Mouse (Mus musculus): ENCODE measurements at regions not wholly inside any gene's neighbourhood (a gene's known extent, or its start where the extent isn't known, plus 50 kb on each side); places are given as distances from the start of the nearest gene placed in this dataset.

DNA sequence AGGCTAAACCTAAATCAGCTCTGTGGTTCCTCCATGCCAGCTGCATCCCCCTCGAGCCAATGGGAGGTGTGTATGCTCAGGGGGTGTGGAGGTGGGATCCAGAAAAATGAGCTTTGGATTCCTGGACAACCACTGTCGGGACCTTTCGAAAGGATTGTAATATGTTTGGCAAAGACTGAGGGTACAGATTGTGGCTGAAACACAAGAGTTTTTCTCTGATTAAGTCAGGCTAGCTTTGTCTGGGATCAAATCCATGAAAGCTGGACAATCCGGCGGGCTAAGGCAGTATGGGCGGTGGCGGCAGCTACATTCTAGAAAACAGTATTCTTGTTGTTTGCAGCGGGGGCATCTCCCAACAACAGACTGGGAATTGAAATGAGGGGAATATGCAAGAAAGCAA is 93.2 kb downstream of the 2410131K14Rik start:
- Histone ChIP-seq H3K4me1 (ENCODE audit: insufficient read depth, low read depth, low read length) (no peaks in the 10 kb centered on the region), H3K27me3 (ENCODE audit: insufficient read depth, low read length) (no peaks in the 10 kb centered on the region), H3K4me3 (ENCODE audit: low read depth, low read length) (no peak overlapping the region), H3K36me3 (replicated peaks) (no peaks in the 10 kb centered on the region), H3K9me3 (replicated peaks) (0 out of 2 replicates have a peak, but pooled peaks cover 2% of the 10 kb centered on the region)
- DNase-seq (ENCODE audit: low spot score) (no peak), ATAC-seq (ENCODE audit: extremely low read depth, insufficient number of reproducible peaks, low FRiP score, poor library complexity, severe bottlenecking) (no peak)
- TF ChIP-seq POLR2AphosphoS5 (IDR thresholded peaks at IDR 0.05; ENCODE audit: insufficient replicate concordance, low read depth, low read length) (no peak), GATA1 (IDR thresholded peaks at IDR 0.05; ENCODE audit: borderline replicate concordance, low read length) (no peak), GATA2 (IDR thresholded peaks at IDR 0.05; ENCODE audit: borderline replicate concordance, low read depth, low read length) (no peak), TAL1 (conservative IDR thresholded peaks at IDR 0.05; ENCODE audit: low read depth, low read length) (no peak), CTCF (IDR thresholded peaks at IDR 0.05; ENCODE audit: low read depth, low read length) (no peak)

GRCm38 (mm10) chr5:118339676-118340661 is 94.9 kb downstream of the 2410131K14Rik start:
- no peaks in the 10 kb centered on the region for H3K36me3 ChIP-seq (replicated peaks)
- no peaks in the 10 kb centered on the region for H3K4me1 ChIP-seq (ENCODE audit: insufficient read depth, low read depth, low read length)
- no peaks in the 10 kb centered on the region for H3K27me3 ChIP-seq (ENCODE audit: insufficient read depth, low read length)
- 0 out of 2 replicates have a peak, but pooled peaks cover 2% of the 10 kb centered on the region for H3K9me3 ChIP-seq (replicated peaks)
- no peak for TF ChIP-seq TAL1 (conservative IDR thresholded peaks at IDR 0.05; ENCODE audit: low read depth, low read length)
- no peak for TF ChIP-seq CTCF (IDR thresholded peaks at IDR 0.05; ENCODE audit: low read depth, low read length)
- no peak for TF ChIP-seq POLR2AphosphoS5 (IDR thresholded peaks at IDR 0.05; ENCODE audit: insufficient replicate concordance, low read depth, low read length)
- no peak for TF ChIP-seq GATA2 (IDR thresholded peaks at IDR 0.05; ENCODE audit: borderline replicate concordance, low read depth, low read length)
- no peak for TF ChIP-seq GATA1 (IDR thresholded peaks at IDR 0.05; ENCODE audit: borderline replicate concordance, low read length)
- no peak for ATAC-seq (ENCODE audit: extremely low read depth, insufficient number of reproducible peaks, low FRiP score, poor library complexity, severe bottlenecking)
- H3K4me3 ChIP-seq (ENCODE audit: low read depth, low read length), result no peak overlapping the region
- no peak for DNase-seq (ENCODE audit: low spot score)

- no peak for ATAC-seq (ENCODE audit: extremely low read depth, insufficient number of reproducible peaks, low FRiP score, poor library complexity, severe bottlenecking)
- H3K27me3 ChIP-seq (ENCODE audit: insufficient read depth, low read length), result no peaks in the 10 kb centered on the region; the same call in 1 of the 2 replicates
Measured at GRCm38 (mm10) chr5:118343444-118344320, 98.7 kb downstream of the 2410131K14Rik start.

GRCm38 (mm10) chr5:118345226-118345625 is 100.2 kb downstream of the 2410131K14Rik start:
- Histone ChIP-seq H3K4me3 (ENCODE audit: low read depth, low read length) (no peak overlapping the region), H3K4me1 (ENCODE audit: insufficient read depth, low read depth, low read length) (no peaks in the 10 kb centered on the region), H3K36me3 (replicated peaks) (no peaks in the 10 kb centered on the region), H3K27me3 (ENCODE audit: insufficient read depth, low read length) (no peaks in the 10 kb centered on the region; the same call in 1 of the 2 replicates), H3K9me3 (replicated peaks) (no peaks in the 10 kb centered on the region)
- TF ChIP-seq POLR2AphosphoS5 (IDR thresholded peaks at IDR 0.05; ENCODE audit: insufficient replicate concordance, low read depth, low read length), result no peak
- no peak for TF ChIP-seq TAL1 (conservative IDR thresholded peaks at IDR 0.05; ENCODE audit: low read depth, low read length)
- TF ChIP-seq GATA1 (IDR thresholded peaks at IDR 0.05; ENCODE audit: borderline replicate concordance, low read length), result no peak
- TF ChIP-seq CTCF (IDR thresholded peaks at IDR 0.05; ENCODE audit: low read depth, low read length), result no peak
- TF ChIP-seq GATA2 (IDR thresholded peaks at IDR 0.05; ENCODE audit: borderline replicate concordance, low read depth, low read length), result no peak
- DNase-seq (ENCODE audit: low spot score), result no peak
- ATAC-seq (ENCODE audit: extremely low read depth, insufficient number of reproducible peaks, low FRiP score, poor library complexity, severe bottlenecking), result no peak

More at GRCm38 (mm10) chr5:118343444-118344320, 98.7 kb downstream of the 2410131K14Rik start:
- no peak overlapping the region for H3K4me3 ChIP-seq (ENCODE audit: low read depth, low read length)
- H3K4me1 ChIP-seq (ENCODE audit: insufficient read depth, low read depth, low read length), result no peaks in the 10 kb centered on the region
- no peaks in the 10 kb centered on the region for H3K36me3 ChIP-seq (replicated peaks)
- TF ChIP-seq POLR2AphosphoS5 (IDR thresholded peaks at IDR 0.05; ENCODE audit: insufficient replicate concordance, low read depth, low read length) (no peak), GATA1 (IDR thresholded peaks at IDR 0.05; ENCODE audit: borderline replicate concordance, low read length) (no peak), TAL1 (conservative IDR thresholded peaks at IDR 0.05; ENCODE audit: low read depth, low read length) (no peak), GATA2 (IDR thresholded peaks at IDR 0.05; ENCODE audit: borderline replicate concordance, low read depth, low read length) (no peak), CTCF (IDR thresholded peaks at IDR 0.05; ENCODE audit: low read depth, low read length) (no peak)
- no peaks in the 10 kb centered on the region for H3K9me3 ChIP-seq (replicated peaks)
- no peak for DNase-seq (ENCODE audit: low spot score)

DNA sequence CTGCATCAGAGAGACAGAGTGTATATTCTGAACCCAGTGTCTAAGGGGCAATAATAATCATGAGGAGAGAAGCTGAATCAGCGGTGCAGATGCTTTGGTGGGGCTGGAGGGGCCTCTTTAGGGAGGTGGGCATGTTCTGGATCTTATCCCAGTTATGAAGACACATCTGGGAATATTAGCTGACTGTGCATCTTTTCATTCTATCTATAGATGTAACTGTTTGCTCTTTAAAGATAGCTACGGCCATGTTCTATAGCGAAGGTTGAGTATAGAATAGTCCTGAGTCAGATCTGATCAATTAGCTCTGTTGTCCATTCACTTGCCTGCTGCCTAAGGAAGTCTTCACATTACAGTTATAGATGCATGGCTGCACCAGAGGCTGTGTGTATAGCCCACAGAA is 104.0 kb downstream of the 2410131K14Rik start:
- Histone ChIP-seq H3K4me3 (ENCODE audit: low read depth, low read length) (no peak overlapping the region), H3K4me1 (ENCODE audit: insufficient read depth, low read depth, low read length) (peaks cover 6% of the 10 kb centered on the region; the same call in 1 of the 2 replicates), H3K9me3 (replicated peaks) (peaks cover 2% of the 10 kb centered on the region), H3K27me3 (ENCODE audit: insufficient read depth, low read length) (peaks cover 3% of the 10 kb centered on the region; the same call in 1 of the 2 replicates), H3K36me3 (replicated peaks) (no peaks in the 10 kb centered on the region)
- ATAC-seq (ENCODE audit: extremely low read depth, insufficient number of reproducible peaks, low FRiP score, poor library complexity, severe bottlenecking) (no peak), DNase-seq (ENCODE audit: low spot score) (no peak)
- no peak for TF ChIP-seq GATA2 (IDR thresholded peaks at IDR 0.05; ENCODE audit: borderline replicate concordance, low read depth, low read length)
- TF ChIP-seq TAL1 (conservative IDR thresholded peaks at IDR 0.05; ENCODE audit: low read depth, low read length), result no peak

Measured in G1E (cell line).